Mouse (Mus musculus) stomach, postnatal 0 days (tissue): ENCODE data around the gene Mccc2. TPM values are rescaled to one million over a fixed set of nuclear protein-coding genes. Genes with fewer than 3 reads are reported as not detected.

Experiments used
- ATAC-seq: fragments of 200-750 bp; cut with Nextera tagmentation; 2 replicates; pipeline ENCODE4 v1.8.0; 2017; ENCODE audit not compliant: low FRiP score, low TSS enrichment
- DNase-seq: peaks from one replicate; pipeline ENCODE4 v3.0.0-alpha.2; 2016; ENCODE audit warnings: low spot score
- H3K27ac ChIP-seq: fragments of 300-500 bp; sonication (generic); replicated peaks from 2 replicates; pipeline ENCODE4 v1.5.1; 2014; ENCODE audit warnings: mild to moderate bottlenecking, control low read depth
- H3K27me3 ChIP-seq: fragments of 300-500 bp; sonication (generic); 2 replicates; pipeline ENCODE4 v1.6.1; 2014; ENCODE audit warnings: low read length; ENCODE audit not compliant: control insufficient read depth, insufficient read depth
- H3K36me3 ChIP-seq: fragments of 300-500 bp; sonication (generic); 2 replicates; pipeline ENCODE4 v1.6.1; 2014; ENCODE audit warnings: low read length, mixed read lengths; ENCODE audit not compliant: control insufficient read depth, insufficient read depth
- H3K4me1 ChIP-seq: fragments of 300-500 bp; sonication (generic); replicated peaks from 2 replicates; pipeline ENCODE4 v1.6.1; 2014; ENCODE audit warnings: antibody characterized with exemption; ENCODE audit not compliant: control insufficient read depth, insufficient read depth
- H3K4me2 ChIP-seq: fragments of 300-500 bp; sonication (generic); replicated peaks from 2 replicates; pipeline ENCODE4 v1.6.1; 2014; ENCODE audit warnings: low read depth, mild to moderate bottlenecking, control low read depth, moderate library complexity
- H3K4me3 ChIP-seq: fragments of 300-500 bp; sonication (generic); 2 replicates; pipeline ENCODE4 v1.5.1; 2014; ENCODE audit warnings: low read depth, low read length, control low read depth
- H3K9ac ChIP-seq: fragments of 300-500 bp; sonication (generic); 2 replicates; pipeline ENCODE4 v1.6.1; 2014; ENCODE audit warnings: mild to moderate bottlenecking, low read length, control low read depth, mixed read lengths
- H3K9me3 ChIP-seq: fragments of 300-500 bp; sonication (generic); 2 replicates; pipeline ENCODE4 v1.6.1; 2016; ENCODE audit warnings: low read length; ENCODE audit not compliant: control insufficient read depth
- CTCF ChIP-seq: IDR thresholded peaks from 2 replicates; pipeline ENCODE4 v1.5.1; 2016; ENCODE audit warnings: antibody characterized with exemption, low read depth, mild to moderate bottlenecking, moderate library complexity
- EP300 ChIP-seq: optimal IDR thresholded peaks from 2 replicates; pipeline ENCODE3; 2016; ENCODE audit warnings: antibody characterized with exemption
- WGBS: fragments of 180-500 bp; shearing (Covaris S2); extraction: QIAGEN DNeasy Blood & Tissue Kit; methylation state at CpG from one replicate; pipeline ENCODE4 v1.1.7; 2014; 5-methylcytosine and 5-hydroxymethylcytosine counted together
- polyA plus RNA-seq: library from polyadenylated mRNA; unstranded; fragments of >200 nt; fragmentation: Nextera tagmentation; extraction: Ambion mirVana; gene quantifications from 2 replicates; pipeline ENCODE4 v1.2.1, GENCODE M21; 2015

Mccc2 gene
- polyA plus RNA-seq, 1 experiment from 2014 or later, result 27.5 TPM

DNA sequence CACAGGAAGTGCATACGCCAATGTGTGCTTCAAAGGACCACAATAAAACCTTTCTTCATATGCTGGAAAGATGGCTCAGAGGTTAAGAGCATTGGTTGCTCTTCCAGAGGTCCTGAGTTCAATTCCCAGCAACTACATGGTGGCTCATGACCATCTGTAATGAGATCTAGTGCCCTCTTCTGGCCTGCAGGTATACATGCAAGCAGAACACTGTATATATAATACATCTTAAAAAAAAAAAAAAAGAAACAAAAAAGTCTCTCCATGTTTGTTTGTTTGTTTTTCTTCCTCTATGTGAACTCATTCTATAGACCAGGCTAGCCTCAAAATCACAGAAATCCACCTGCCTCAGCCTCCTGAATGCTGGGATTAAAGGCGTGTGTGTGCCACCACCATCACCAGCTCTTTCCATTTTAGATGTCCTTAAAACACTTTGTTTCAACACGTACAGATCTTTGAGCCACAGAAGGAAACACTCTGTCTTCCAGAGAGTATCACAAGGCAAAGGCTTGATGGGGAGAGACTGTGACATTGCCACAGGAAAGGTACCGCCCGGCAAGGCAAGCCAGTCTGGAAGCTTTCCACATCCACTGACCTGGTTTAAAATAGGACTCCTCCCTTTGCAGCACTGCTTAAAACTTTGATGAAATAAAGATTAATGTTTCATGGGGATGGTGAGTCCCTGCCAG, 60.4 kb downstream of the Mccc2 start:
- Histone ChIP-seq H3K27ac (no peak overlapping the region), H3K27me3 (no peaks in the 10 kb centered on the region), H3K36me3 (peaks cover 11% of the 10 kb centered on the region; the same call in 1 of the 2 replicates), H3K4me1 (no peaks in the 10 kb centered on the region), H3K9me3 (0 out of 2 replicates have a peak, but pooled peaks cover 2% of the 10 kb centered on the region), H3K4me2 (no peak overlapping the region), H3K4me3 (no peak overlapping the region), H3K9ac (no peak overlapping the region)
- ATAC-seq (no peak), DNase-seq (no peak)
- WGBS, result 89% methylated on average over 5 of the region's 5 CpGs
- TF ChIP-seq EP300 (no peak), CTCF (peak; percentile 28)

DNA sequence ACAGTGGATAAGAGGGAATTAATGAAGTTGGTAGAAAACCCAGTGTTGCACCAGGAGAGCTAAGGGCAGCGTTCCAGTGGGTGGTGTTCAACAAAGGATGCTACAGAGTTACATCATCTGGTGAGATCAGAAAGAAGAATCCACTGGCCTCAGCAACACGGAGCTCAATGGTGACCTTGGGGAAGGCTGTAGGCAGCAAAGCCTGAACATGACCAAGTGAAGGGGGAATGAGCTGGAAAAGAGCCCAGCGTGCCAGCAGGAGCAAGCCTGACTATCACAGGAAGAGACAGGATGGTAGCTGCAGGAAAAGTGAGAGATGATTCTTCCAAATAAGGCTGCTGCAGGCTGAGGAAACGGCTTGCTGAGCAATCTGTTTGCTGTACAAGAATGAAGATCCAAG, 68.0 kb downstream of the Mccc2 start:
- 82% methylated on average over 4 of the region's 4 CpGs for WGBS
- Histone ChIP-seq H3K4me3 (no peak overlapping the region), H3K4me2 (no peak overlapping the region), H3K27ac (no peak overlapping the region), H3K4me1 (no peaks in the 10 kb centered on the region), H3K9me3 (no peaks in the 10 kb centered on the region), H3K27me3 (no peaks in the 10 kb centered on the region), H3K9ac (no peak overlapping the region), H3K36me3 (peaks cover 5% of the 10 kb centered on the region; the same call in 1 of the 2 replicates)
- TF ChIP-seq CTCF (no peak), EP300 (no peak)
- ATAC-seq, result no peak
- no peak for DNase-seq

DNA sequence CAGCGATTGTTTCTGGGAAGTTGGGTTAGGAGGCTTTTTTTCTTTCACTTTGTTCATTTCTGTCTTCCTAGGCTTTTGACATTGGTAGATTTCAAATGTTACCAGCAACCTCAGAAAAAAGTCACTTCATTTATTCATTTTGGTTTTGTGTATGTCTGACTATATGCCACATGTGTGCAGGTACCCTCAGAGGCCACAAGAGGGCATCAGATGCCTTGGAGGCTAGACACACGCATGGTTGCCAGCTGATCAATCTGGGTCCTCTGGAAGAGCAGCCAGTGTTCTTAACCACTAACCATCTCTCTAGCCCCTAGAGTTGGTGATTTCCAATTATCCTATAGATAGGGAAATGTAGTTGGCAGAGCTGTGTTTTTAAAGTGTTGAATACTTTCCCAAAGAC, 71.9 kb downstream of the Mccc2 start:
- Histone ChIP-seq H3K4me3 (no peak overlapping the region), H3K27me3 (no peaks in the 10 kb centered on the region), H3K4me2 (no peak overlapping the region), H3K9me3 (no peaks in the 10 kb centered on the region), H3K4me1 (no peaks in the 10 kb centered on the region), H3K36me3 (no peaks in the 10 kb centered on the region; the same call in 1 of the 2 replicates), H3K27ac (no peak overlapping the region), H3K9ac (no peak overlapping the region)
- DNase-seq, result no peak
- peak; percentile 32; the same call in 1 of the 2 replicates for TF ChIP-seq CTCF
- no peak for TF ChIP-seq EP300
- ATAC-seq, result no peak
- WGBS, result 98% methylated on average over 2 of the region's 2 CpGs

DNA sequence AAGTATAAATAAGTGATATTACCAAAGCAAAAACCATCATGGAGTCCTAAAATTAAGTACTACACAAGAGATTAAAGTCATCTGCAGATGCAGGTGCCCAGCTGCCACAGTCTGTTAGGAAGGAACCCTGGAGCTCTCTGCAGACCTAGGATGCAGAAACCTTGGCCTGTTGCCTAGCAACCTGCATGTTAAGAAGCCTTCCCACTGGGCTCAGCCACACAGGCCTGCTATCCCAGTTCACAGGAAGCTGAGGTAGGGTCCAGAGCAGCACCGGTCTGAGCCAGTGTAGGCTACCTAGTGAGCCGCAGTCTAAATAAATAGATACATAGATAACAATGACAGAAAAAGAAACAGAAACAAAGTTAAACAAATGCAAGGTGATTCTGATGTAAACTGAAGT, 74.8 kb downstream of the Mccc2 start:
- H3K27me3 ChIP-seq, result no peaks in the 10 kb centered on the region
- WGBS, result 21% methylated on average over 2 of the region's 2 CpGs
- DNase-seq (no peak), ATAC-seq (no peak)
- no peaks in the 10 kb centered on the region for H3K36me3 ChIP-seq
- TF ChIP-seq CTCF (no peak), EP300 (no peak)
- H3K4me1 ChIP-seq, result no peaks in the 10 kb centered on the region
- H3K4me2 ChIP-seq, result no peak overlapping the region
- no peaks in the 10 kb centered on the region for H3K9me3 ChIP-seq
- no peak overlapping the region for H3K27ac ChIP-seq
- no peak overlapping the region for H3K9ac ChIP-seq
- H3K4me3 ChIP-seq, result no peak overlapping the region

DNA sequence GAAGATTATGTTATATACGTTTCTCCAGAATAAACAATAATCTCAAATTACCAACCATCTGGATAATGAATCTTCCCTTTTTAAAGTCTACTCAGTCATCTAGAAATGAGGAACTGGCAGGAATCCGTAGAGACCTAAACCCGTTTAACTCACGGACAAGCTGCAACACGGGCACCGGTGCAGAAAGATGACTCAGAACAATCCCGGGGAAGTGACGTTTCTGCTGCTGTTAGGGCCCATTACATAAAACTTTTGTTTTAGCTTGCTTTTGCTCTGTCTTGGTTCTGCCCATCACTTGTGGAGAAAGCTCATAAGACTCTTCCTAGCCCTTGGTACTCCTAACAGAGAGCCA, 76.1 kb downstream of the Mccc2 start:
- 55% methylated on average over 8 of the region's 8 CpGs for WGBS
- no peak overlapping the region for H3K4me3 ChIP-seq
- H3K27me3 ChIP-seq, result no peaks in the 10 kb centered on the region
- no peaks in the 10 kb centered on the region for H3K36me3 ChIP-seq
- no peak overlapping the region for H3K4me2 ChIP-seq
- H3K4me1 ChIP-seq, result no peaks in the 10 kb centered on the region
- TF ChIP-seq CTCF (no peak), EP300 (no peak)
- ATAC-seq (no peak), DNase-seq (no peak)
- H3K9me3 ChIP-seq, result no peaks in the 10 kb centered on the region
- no peak overlapping the region for H3K27ac ChIP-seq
- no peak overlapping the region for H3K9ac ChIP-seq

DNA sequence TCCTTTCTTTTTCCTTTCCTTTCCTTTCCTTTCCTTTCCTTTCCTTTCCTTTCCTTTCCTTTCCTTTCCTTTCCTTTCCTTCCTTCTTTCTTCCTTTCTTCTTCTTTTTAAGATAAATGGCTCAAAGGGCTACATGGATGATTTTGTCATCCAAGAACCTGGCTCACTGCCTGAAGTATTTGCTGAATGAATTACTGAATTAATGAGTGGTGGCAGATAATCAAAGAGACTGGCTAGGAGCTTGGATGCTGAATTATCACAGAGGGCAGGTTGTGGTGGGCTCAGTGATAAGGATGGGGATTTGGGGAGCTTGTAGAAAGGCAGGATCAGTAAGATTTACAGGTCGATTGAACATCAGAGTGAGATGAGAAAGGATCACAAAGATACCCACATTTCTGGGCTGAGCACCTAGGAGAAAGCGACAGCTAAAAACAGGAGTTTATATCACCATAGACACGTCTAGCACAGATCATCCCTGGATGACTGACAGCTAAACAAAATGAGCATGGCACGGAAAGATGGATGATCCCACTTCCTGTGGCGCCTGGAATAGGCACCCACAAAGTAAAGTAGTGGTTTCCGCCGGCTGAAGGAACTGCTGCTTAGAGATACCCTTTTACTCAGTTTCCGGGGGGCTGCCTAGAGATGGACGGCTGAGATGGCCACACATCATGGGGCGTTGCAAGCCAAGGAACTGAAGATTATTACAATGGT, 76.7 kb downstream of the Mccc2 start:
- ATAC-seq, result no peak
- H3K4me2 ChIP-seq, result no peak overlapping the region
- no peak overlapping the region for H3K4me3 ChIP-seq
- TF ChIP-seq CTCF, result no peak
- H3K27me3 ChIP-seq, result no peaks in the 10 kb centered on the region
- WGBS, result 73% methylated on average over 10 of the region's 10 CpGs
- H3K27ac ChIP-seq, result no peak overlapping the region
- no peaks in the 10 kb centered on the region for H3K9me3 ChIP-seq
- no peak for DNase-seq
- H3K9ac ChIP-seq, result no peak overlapping the region
- no peaks in the 10 kb centered on the region for H3K4me1 ChIP-seq
- no peaks in the 10 kb centered on the region for H3K36me3 ChIP-seq
